Mouse (Mus musculus) forebrain, embryonic 11.5 days (tissue): ENCODE results near the gene Tigd4. TPM values are rescaled to one million over a fixed set of nuclear protein-coding genes. Genes with fewer than 3 reads are reported as not detected.
"Not testable (repeated sequence)": the region's sequence is repeated elsewhere in the genome, so short reads cannot be mapped to it uniquely, and the experiment has no call there.

Experiments used
- ATAC-seq: fragments of 200-750 bp; cut with Nextera tagmentation; replicated peaks from 2 replicates; pipeline ENCODE4 v1.8.0; 2017; ENCODE audit warnings: moderate TSS enrichment; ENCODE audit not compliant: low FRiP score
- DNase-seq: peaks from one replicate; pipeline ENCODE4 v3.0.0-alpha.2; 2017; ENCODE audit warnings: low spot score
- H3K27ac ChIP-seq: fragments of 300-500 bp; sonication (generic); 2 replicates; pipeline ENCODE4 v1.5.1; 2014; ENCODE audit warnings: low read depth, low read length
- H3K27me3 ChIP-seq: fragments of 300-500 bp; sonication (generic); 2 replicates; pipeline ENCODE4 v1.6.1; 2014; ENCODE audit warnings: mild to moderate bottlenecking, low read length, mixed read lengths; ENCODE audit not compliant: control insufficient read depth, insufficient read depth
- H3K36me3 ChIP-seq: fragments of 300-500 bp; sonication (generic); 2 replicates; pipeline ENCODE4 v1.6.1; 2014; ENCODE audit warnings: mild to moderate bottlenecking, low read length, moderate library complexity, mixed read lengths; ENCODE audit not compliant: control insufficient read depth, insufficient read depth
- H3K4me1 ChIP-seq: fragments of 300-500 bp; sonication (generic); replicated peaks from 2 replicates; pipeline ENCODE4 v1.6.1; 2014; ENCODE audit warnings: low read length, mixed read lengths; ENCODE audit not compliant: control insufficient read depth, insufficient read depth
- H3K4me2 ChIP-seq: fragments of 300-500 bp; sonication (generic); 2 replicates; pipeline ENCODE4 v1.6.1; 2014; ENCODE audit warnings: low read depth, mild to moderate bottlenecking, low read length, moderate library complexity, mixed read lengths; ENCODE audit not compliant: severe bottlenecking
- H3K4me3 ChIP-seq: fragments of 300-500 bp; sonication (generic); 2 replicates; pipeline ENCODE4 v1.5.1; 2014; ENCODE audit warnings: low read depth, low read length
- H3K9ac ChIP-seq: fragments of 300-500 bp; sonication (generic); 2 replicates; pipeline ENCODE4 v1.6.1; 2014; ENCODE audit warnings: low read length
- H3K9me3 ChIP-seq: fragments of 300-500 bp; sonication (generic); 2 replicates; pipeline ENCODE4 v1.6.1; 2016; ENCODE audit warnings: low read length, mixed read lengths; ENCODE audit not compliant: control insufficient read depth
- WGBS: fragments of 180-500 bp; shearing (Covaris S2); extraction: QIAGEN DNeasy Blood & Tissue Kit; methylation state at CpG from one replicate; pipeline ENCODE4 v1.1.7; 2014; 5-methylcytosine and 5-hydroxymethylcytosine counted together
- polyA plus RNA-seq: library from polyadenylated mRNA; unstranded; fragments of >200 nt; fragmentation: Nextera tagmentation; extraction: Ambion mirVana; gene quantifications from 2 replicates; pipeline ENCODE4 v1.2.1, GENCODE M21; 2014

Tigd4 gene
- polyA plus RNA-seq: not detected in 2 replicates

DNA sequence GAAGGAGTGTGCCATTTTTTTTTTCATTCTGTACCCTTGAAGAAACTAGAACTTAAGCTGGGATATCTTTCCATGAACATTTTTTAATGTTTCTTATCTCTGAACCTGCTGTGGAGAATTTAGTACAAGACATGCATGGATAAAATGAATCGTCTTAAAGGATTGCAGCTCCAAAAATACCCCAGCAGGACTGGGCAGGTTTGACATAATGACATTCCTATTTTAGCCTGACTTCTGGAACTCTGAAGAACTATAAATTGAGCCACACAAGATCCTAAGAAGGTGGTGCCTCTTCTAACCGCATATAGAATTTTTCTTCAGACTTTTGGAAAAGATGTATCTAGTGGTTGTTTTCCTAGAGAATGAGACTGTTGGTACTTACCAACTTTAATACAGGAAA lies at the start of gene Tigd4:
Tigd4 (plus strand) TSS at position 301 of the 400 bp plus-strand sequence.
- Histone ChIP-seq H3K9me3 (no peaks in the 10 kb centered on the region), H3K9ac (no peak within 1 kb of the TSS), H3K4me2 (no peak within 1 kb of the TSS), H3K36me3 (no peaks in the 10 kb centered on the region), H3K4me1 (peaks cover 5% of the 10 kb centered on the region; the same call in 1 of the 2 replicates), H3K27me3 (no peaks in the 10 kb centered on the region), H3K27ac (no peak within 1 kb of the TSS), H3K4me3 (no peak within 1 kb of the TSS)
- DNase-seq (no peak), ATAC-seq (no peak)
- 92% methylated on average over 2 of the region's 2 CpGs for WGBS

DNA sequence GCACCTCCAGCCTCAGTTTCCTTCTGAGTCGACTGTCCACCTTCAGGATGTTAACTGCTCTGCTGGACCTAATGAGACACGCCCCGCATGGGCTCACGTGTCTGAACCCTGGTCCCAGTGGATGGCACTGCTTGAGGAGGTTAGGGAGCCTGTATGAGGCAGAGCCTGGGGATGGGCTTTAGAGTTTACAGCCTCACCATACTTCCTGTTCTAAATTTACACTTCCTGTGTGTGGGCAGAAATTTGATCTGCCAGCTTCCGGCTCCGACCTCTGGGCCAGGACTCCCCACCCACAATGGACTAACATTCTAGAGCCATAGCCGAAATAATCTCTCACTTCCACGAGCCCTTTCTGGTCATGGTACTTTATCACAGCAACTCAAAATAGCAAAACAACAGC lies 46.2 kb upstream of the Tigd4 start:
- WGBS: 80% methylated on average over 8 of the region's 8 CpGs
- Histone ChIP-seq H3K9me3 (no peaks in the 10 kb centered on the region), H3K36me3 (no peaks in the 10 kb centered on the region), H3K4me1 (no peaks in the 10 kb centered on the region; the same call in 1 of the 2 replicates), H3K4me2 (no peak overlapping the region), H3K27me3 (no peaks in the 10 kb centered on the region), H3K4me3 (no peak overlapping the region), H3K27ac (no peak overlapping the region), H3K9ac (no peak overlapping the region)
- DNase-seq (no peak), ATAC-seq (no peak)

DNA sequence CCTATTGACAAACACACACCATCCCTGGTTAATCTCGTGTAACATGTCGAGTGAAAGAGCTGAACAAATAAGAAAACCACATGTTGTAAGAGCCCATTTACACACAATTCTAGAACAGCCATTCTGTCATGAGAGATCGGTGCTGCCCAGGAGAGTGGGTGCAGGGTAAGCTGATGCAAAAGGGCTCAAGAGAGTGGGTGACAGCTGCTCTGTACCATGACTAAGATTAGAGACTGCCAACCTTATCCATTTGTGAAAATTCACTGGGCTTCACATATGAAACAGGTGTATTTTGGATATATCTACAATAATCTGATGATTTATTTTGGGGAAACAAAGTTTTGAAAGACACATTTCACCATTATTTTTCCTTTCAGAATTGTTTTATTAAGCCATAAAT lies 37.6 kb upstream of the Tigd4 start:
- H3K27ac ChIP-seq: no peak overlapping the region
- no peak for ATAC-seq
- H3K27me3 ChIP-seq: no peaks in the 10 kb centered on the region
- H3K9ac ChIP-seq: no peak overlapping the region
- no peak for DNase-seq
- H3K4me1 ChIP-seq: no peaks in the 10 kb centered on the region
- WGBS: 89% methylated on average over 3 of the region's 3 CpGs
- no peaks in the 10 kb centered on the region for H3K36me3 ChIP-seq
- no peak overlapping the region for H3K4me3 ChIP-seq
- H3K4me2 ChIP-seq: no peak overlapping the region
- H3K9me3 ChIP-seq: no peaks in the 10 kb centered on the region

DNA sequence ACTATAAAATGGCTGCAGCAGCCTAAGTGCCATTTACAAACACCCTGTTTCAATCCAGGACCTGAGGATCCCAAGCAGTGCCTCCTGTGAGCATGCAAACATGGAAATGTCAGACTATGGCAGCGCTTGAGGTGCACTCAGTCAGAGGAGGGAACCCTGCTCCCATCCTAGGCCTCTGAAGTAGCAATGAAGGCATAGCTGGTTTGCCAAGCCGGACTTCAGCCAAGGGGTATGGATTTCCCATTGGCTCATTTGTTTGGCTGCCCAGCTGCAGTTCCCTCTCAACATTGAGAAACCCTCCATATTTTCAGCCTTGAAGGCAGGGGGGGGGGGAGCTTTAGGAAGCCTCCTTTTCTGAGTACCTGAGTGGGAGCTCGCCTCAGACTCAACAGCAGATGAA lies 35.1 kb upstream of the Tigd4 start:
- H3K27ac ChIP-seq: no peak overlapping the region

DNA sequence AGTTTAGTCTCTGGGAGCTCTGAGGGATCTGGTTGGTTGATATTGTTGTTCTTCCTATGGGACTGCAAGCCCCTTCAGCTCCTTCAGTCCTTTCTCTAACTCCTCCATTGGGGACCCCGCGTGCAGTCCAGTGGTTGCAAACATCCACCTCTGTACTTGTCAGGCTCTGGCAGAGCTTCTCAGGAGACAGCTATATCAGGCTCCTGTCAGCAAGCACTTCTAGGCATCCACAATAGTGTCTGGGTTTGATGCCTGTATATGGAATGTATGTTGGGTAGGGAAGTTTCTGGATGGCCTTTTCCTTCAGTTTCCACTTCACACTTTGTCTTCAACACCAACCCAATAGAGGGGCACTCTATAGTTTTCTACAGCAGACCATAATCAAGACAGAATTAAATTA lies 30.5 kb upstream of the Tigd4 start:
- WGBS: 94% methylated on average over 2 of the region's 2 CpGs
- ATAC-seq: not testable (repeated sequence)

More for the DNA sequence above, 35.1 kb upstream of the Tigd4 start:
- ATAC-seq (no peak), DNase-seq (no peak)
- WGBS: 96% methylated on average over 3 of the region's 3 CpGs
- Histone ChIP-seq H3K4me2 (no peak overlapping the region), H3K4me3 (no peak overlapping the region), H3K9me3 (no peaks in the 10 kb centered on the region), H3K27me3 (no peaks in the 10 kb centered on the region), H3K4me1 (no peaks in the 10 kb centered on the region), H3K9ac (no peak overlapping the region), H3K36me3 (no peaks in the 10 kb centered on the region)

DNA sequence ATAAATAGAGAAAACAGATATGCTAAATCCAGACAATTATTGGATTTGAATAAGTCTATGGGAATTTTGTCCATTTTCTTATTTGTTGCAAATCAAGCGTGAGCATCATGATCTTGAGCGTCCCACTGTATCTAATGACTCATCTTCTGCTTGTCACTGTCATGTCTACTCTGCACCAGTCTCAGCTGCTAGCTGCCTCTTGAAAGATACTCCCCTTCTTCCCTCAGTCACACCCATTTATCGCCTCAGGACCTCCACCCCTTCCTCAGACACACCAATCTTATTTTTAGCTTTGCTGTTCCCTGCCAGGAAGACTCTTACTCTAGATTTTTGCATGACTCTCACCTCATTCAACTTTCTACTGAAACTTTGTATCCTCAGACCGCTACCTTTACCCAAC lies 30.0 kb upstream of the Tigd4 start:
- Histone ChIP-seq H3K36me3 (no peaks in the 10 kb centered on the region), H3K4me1 (no peaks in the 10 kb centered on the region), H3K4me3 (no peak overlapping the region), H3K4me2 (no peak overlapping the region), H3K9ac (no peak overlapping the region), H3K9me3 (no peaks in the 10 kb centered on the region), H3K27me3 (no peaks in the 10 kb centered on the region), H3K27ac (no peak overlapping the region)
- 96% methylated on average over 4 of the region's 4 CpGs for WGBS
- no peak for DNase-seq
- ATAC-seq: no peak

More for the DNA sequence above, 30.5 kb upstream of the Tigd4 start:
- H3K4me2 ChIP-seq, H3K36me3 ChIP-seq, H3K27ac ChIP-seq, H3K27me3 ChIP-seq, DNase-seq, H3K9me3 ChIP-seq, H3K4me1 ChIP-seq, H3K4me3 ChIP-seq, H3K9ac ChIP-seq: not testable (repeated sequence)

DNA sequence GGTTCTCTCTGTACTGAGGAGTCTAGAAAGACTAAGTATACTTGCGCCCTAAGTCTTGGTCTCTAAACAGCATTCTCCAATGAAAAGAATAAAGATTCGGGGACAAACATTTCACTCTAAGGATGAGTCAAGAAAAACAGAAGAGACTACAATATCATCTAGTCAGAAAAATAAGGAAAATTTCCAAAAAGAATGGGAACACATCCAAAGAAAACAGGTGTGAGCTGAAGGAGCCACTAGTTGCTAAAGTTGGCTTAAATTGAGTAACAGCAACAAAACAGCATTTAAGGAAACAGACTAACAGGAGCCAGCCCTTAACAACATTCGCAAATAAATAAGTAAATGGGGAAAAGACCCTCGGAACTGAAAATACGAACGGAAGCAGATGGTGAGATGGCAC lies 24.8 kb upstream of the Tigd4 start:
- H3K4me2 ChIP-seq: no peak overlapping the region
- no peak for ATAC-seq
- DNase-seq: no peak
- no peaks in the 10 kb centered on the region for H3K4me1 ChIP-seq
- H3K4me3 ChIP-seq: no peak overlapping the region
- no peaks in the 10 kb centered on the region for H3K36me3 ChIP-seq
- no peak overlapping the region for H3K9ac ChIP-seq
- 94% methylated on average over 6 of the region's 6 CpGs for whole genome bisulfite sequencing
- no peaks in the 10 kb centered on the region for H3K27me3 ChIP-seq
- no peaks in the 10 kb centered on the region for H3K9me3 ChIP-seq
- no peak overlapping the region for H3K27ac ChIP-seq

DNA sequence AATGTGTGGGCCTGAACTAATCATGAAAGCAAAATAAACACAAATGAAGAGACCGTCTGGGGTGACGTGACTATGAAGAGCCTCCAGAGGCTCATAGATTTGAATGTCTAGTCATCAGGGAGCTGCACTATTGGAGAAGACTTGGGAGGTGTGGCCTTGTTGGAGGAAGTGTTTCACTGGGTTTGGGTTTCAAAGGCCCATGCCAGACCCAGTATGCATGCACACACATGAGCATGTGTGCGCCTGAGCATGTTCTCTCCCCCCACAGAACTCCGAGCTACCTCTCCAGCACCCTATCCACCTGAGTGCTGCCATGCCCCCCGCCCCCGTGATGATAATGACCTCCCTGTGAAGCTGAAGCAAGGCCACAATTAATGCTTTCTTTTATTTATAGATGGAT lies 23.8 kb upstream of the Tigd4 start:
- Histone ChIP-seq H3K4me3 (no peak overlapping the region), H3K9ac (no peak overlapping the region), H3K27me3 (no peaks in the 10 kb centered on the region), H3K36me3 (no peaks in the 10 kb centered on the region), H3K27ac (no peak overlapping the region), H3K4me1 (no peaks in the 10 kb centered on the region), H3K9me3 (no peaks in the 10 kb centered on the region), H3K4me2 (no peak overlapping the region)
- WGBS: 87% methylated on average over 6 of the region's 6 CpGs
- ATAC-seq (no peak), DNase-seq (no peak)

DNA sequence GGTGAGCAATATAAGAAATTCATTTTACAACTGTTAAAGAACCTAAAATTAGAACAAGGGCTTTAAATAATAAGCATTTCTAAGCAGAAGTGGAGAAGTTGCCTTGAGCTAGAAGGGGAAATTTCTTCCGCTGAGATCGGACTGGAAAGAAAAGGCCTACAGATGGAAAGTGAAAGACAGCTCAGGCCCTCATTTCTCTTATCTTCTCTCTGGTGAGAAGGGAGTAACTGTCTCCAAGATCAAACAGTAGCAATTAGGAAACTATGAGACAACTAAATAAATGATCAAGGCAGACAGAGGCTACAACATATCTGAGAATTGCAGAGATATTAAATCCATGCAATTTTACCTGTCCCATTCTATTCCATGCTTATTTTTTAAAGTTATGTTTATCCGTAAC lies 22.9 kb upstream of the Tigd4 start:
- Histone ChIP-seq H3K4me2 (no peak overlapping the region), H3K36me3 (no peaks in the 10 kb centered on the region), H3K9me3 (no peaks in the 10 kb centered on the region), H3K27ac (no peak overlapping the region), H3K27me3 (no peaks in the 10 kb centered on the region), H3K4me3 (no peak overlapping the region), H3K9ac (no peak overlapping the region), H3K4me1 (no peaks in the 10 kb centered on the region)
- ATAC-seq (no peak), DNase-seq (no peak)
- 92% methylated on average over 3 of the region's 3 CpGs for WGBS
